Mouse (Mus musculus) left cerebral cortex, adult 8-10 months (tissue): Measurements from ENCODE around the gene Col5a1. TPM values are rescaled to one million over a fixed set of nuclear protein-coding genes. Genes with fewer than 3 reads are reported as not detected.

Experiments
- DNase-seq, 2 experiments: peaks; one replicate each; pipeline ENCODE4 v3.0.0; 2022; ENCODE audit warnings: low spot score in 2 of 2
- total RNA-seq, 4 experiments: library from RNA; stranded (reverse); gene quantifications; 2 replicates each; pipeline ENCODE4 v1.2.4; 2022

Col5a1 gene
- total RNA-seq, 4 experiments from 2014 or later = 5.9 to 8.1 (median 7.3) TPM

DNA sequence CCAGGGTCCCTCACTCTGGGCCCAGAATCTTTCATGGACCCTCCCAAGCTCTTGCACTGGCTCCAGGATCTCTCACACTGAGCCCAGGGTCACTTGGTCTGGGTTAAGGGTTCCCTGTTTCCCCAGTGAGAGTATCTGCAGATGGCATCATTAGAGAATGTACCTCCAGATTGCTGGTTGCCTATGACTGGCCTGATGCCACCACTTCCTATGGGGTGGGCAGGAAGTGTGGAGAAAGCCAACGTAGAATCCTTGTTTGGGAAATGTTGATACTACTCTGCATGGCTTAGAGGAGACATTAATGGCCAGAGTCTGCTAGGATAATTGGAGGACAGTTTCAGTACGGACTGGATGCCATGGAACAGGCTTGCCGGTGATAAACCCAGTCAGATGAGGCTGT lies 76.2 kb downstream of the Col5a1 start:
- DNase-seq = no peak

GRCm38 (mm10) chr2:27969158-27969557 lies 82.9 kb downstream of the Col5a1 start:
- no peak for DNase-seq

- peak in 1 of 2 experiments; percentile 45 for DNase-seq
Measured at GRCm38 (mm10) chr2:27973840-27974239, 87.6 kb downstream of the Col5a1 start.

DNA sequence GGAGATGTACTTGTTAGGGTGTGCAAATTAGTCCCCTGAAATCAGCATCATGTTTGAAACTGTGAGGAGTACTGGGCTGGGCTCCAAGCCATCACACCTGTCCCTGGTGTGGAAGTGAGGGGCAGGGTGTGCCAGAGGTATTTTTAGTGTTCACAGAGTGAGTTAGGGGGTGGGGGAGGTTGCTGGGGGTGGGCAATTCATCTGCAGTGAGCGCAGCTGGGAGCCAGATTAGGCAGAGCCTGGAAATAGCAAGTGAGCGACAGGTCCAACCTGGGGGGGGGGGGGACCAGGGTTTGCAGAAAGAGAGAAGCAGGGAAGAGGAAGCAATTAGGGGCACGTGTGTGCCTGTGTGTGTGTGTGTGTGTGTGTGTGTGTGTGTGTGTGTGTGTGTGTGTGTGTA lies 89.6 kb downstream of the Col5a1 start:
- no peak for DNase-seq

DNA sequence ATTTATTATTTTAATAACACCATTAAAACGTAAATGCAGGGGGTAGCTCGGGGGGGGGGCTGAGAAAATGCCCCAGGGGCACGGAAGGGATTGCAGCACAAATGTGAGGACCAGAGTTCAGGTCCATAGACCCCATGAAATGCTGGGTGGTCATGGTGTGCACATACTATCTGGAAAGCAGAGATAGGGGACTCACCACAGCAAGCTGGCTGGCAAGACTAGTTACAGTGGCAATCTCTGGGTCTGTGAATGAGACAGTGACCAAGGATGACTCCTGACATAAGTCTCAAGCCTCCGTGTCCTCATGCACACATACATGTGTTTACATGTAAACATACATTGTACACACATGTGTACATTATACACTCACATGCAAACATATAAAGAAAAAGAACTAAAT lies 90.3 kb downstream of the Col5a1 start:
- no peak for DNase-seq

GRCm38 (mm10) chr2:27981066-27981465 lies 94.8 kb downstream of the Col5a1 start:
- no peak for DNase-seq

DNA sequence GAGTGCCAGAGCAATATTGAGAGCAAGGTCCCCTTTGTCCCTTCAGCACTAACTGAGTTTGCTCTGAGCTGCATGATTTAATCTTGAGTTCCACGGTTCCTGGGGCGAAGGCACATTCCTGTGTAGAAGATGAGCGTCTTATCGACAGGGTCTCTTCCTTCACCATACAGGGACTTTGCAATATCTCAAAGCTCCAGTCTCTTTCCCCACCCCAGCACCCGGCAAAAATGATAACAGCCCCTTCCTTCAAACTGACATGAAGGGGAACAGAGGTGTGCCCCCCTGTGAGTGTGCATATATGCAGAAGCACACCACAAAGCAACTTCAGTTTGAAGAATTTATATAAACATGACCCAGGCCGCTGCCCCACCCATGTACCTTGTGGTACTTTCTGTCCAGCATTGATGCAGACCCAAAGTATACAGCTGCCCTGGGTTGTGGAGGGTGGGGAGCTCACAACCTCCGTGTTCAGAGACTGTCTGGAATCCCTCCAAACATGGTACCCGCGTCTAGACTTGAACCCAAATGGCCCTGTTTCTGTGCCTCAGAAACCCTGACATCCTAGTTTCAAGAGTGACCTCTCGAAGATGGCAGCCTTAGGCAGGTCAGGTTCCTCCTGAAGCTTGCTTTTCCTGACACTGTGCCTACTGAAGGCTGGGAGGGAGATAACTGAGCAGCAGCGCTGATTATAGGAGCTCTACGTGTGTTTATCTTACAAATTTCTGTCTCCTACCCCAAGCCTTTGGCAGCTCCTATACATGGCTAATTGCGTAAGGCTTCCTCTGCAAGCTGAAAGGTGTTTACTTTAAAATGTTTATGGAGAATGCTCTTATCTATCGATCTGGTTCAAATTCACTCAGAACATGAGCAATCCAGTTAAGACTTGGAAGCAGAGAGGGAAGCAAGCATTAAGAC lies 95.7 kb downstream of the Col5a1 start:
- no peak for DNase-seq

- DNase-seq = no peak
Measured at GRCm38 (mm10) chr2:27983093-27983492, 96.9 kb downstream of the Col5a1 start.

DNA sequence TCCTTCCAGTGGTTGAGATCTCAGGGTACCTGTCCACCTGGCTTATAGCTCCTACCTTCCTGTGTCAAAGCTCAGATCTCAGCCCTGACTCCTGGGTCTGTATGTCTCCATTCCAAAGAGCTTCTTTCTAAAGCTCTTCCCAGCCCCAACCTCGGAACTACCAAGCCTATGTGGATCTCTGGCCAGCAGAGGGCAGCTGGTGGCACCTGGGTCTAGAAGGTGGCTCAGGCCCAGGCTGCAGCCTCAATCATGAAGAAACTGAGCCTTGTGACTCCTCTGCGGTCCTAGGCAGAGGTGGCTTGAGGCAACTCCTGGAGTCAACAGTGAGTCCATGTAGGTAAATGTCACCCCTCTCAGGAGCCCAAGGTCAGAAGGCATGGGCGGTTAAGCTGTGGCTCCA lies 97.7 kb downstream of the Col5a1 start:
- peak in 1 of 2 experiments; percentile 30 for DNase-seq

GRCm38 (mm10) chr2:27986751-27987150 lies 100.5 kb downstream of the Col5a1 start:
- no peak for DNase-seq

GRCm38 (mm10) chr2:27990430-27991211 lies 104.4 kb downstream of the Col5a1 start:
- DNase-seq = peak in 1 of 2 experiments; percentile 34

- no peak for DNase-seq
Measured at GRCm38 (mm10) chr2:27993416-27993815, 107.2 kb downstream of the Col5a1 start.

- DNase-seq = no peak
Measured at GRCm38 (mm10) chr2:27999996-28000583, 113.9 kb downstream of the Col5a1 start.

DNA sequence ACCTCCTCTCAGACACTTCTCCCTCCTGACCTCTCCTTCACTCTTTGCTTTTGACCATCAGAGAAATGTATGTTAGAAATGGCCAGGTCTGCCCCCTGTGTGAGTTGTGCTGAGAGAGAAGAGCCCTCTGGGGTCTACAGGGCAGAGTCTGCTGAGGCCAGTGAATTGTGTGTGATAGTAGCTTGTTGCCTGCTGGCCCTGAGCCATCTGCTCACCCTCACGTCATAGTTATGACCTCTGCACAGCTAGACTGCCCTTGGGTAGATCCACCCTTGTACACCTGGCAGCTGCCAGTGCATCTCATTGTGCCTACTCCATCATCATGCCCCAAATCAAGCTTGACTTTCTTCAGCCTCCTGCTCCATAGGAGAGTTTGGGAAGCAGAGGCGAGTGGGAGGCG lies 114.4 kb downstream of the Col5a1 start:
- DNase-seq = no peak

DNA sequence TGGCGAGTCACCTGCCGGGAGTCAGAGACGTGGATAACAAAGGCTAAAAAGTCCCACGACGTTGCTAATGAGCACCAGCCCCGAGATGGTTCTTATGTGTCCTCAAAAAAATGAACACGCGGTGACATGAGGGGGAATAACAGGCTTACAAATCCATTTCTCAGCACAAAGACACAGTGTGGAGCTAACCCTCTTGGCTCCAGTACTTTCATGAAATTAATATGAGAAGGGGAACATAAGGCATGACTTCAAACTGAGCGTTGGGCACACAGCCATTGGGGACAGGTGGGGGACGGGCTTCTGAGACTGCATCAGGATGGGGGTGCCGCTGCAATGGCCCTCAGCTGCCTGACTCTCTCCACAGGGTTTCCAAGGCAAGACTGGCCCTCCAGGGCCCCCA lies 115.0 kb downstream of the Col5a1 start:
- DNase-seq = no peak

DNA sequence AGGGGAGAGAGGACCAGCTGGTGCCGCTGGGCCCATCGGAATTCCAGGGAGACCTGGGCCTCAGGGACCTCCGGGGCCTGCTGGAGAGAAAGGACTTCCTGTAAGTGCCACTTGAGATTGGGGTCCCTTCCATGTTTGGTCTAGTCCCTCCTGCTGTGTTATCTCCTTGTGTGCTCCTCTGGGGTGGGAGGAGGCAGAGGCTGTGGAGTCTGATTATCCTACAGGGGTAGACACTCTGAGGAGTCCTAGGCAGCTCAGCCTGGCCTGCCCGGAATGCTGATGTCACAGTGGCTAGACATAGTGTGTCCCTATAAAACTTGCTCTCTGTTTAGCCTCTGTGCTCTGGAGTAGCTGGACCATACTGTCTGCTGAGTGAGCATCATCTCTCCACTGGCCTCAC lies 119.0 kb downstream of the Col5a1 start:
- no peak for DNase-seq

- no peak for DNase-seq
Measured at GRCm38 (mm10) chr2:28008261-28008660, 122.0 kb downstream of the Col5a1 start.

- peak in 1 of 2 experiments; percentile 23 for DNase-seq
Measured at GRCm38 (mm10) chr2:28012367-28012766, 126.1 kb downstream of the Col5a1 start.

GRCm38 (mm10) chr2:28014778-28015177 lies 128.6 kb downstream of the Col5a1 start:
- DNase-seq = no peak

- no peak for DNase-seq
Measured at GRCm38 (mm10) chr2:28024416-28024815, 138.2 kb downstream of the Col5a1 start.

GRCm38 (mm10) chr2:28025776-28026175 lies 139.6 kb downstream of the Col5a1 start:
- DNase-seq = no peak

DNA sequence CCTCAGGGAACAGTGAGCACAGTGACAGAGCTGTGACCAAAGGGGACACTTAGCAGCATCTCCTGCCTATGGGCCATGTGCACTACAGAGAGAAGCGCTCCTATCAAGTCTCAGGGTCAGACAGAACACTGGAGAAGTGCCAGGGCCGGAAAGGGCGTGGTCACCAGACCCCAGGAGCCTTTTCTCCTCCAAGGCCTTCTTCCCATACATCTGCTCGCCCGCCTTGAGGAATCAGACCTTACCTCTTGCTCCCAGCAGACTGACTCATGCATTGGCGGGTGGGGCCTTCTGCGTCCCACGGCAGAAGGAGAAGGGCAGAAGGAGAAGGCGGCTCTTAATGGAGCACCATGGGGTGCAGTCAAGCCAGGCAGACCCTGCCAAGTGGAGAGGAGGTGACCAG lies 145.6 kb downstream of the Col5a1 start:
- DNase-seq = no peak
